Mouse (Mus musculus): Measurements from ENCODE around the gene Nacc1. TPM values are rescaled to one million over a fixed set of nuclear protein-coding genes. Genes with fewer than 3 reads are reported as not detected.

Gene Nacc1
- total and polyA plus RNA-seq, 3 experiments, result 30.5 to 45.3 (median 31.0) TPM

GRCm38 (mm10) chr8:84653092-84653631, 34.5 kb downstream of the Nacc1 start:
- Histone ChIP-seq H3K4me1 (ENCODE audit: control insufficient read depth, insufficient read depth, low read length) (peaks cover 2% of the 10 kb centered on the region), H3K79me2 (replicated peaks; ENCODE audit: control insufficient read depth, insufficient read depth, low read length) (no peaks in the 10 kb centered on the region), H3K27ac (no peak overlapping the region), H3K4me3 (no peak overlapping the region), H3K27me3 (ENCODE audit: control insufficient read depth, insufficient read depth, low read length) (no peaks in the 10 kb centered on the region), H3K36me3 (ENCODE audit: control insufficient read depth, insufficient read depth, low read length) (no peaks in the 10 kb centered on the region), H3K9ac (ENCODE audit: low read depth, low read length) (no peak overlapping the region)
- WGBS, result 59% methylated on average over 9 of the region's 9 CpGs
- intact Hi-C loops (cut with DNase I), result no loop called here
- no peak for TF ChIP-seq EP300 (IDR thresholded peaks at IDR 0.05; ENCODE audit: insufficient read depth, low read depth, low read length)
- no peak for TF ChIP-seq POLR2A (IDR thresholded peaks at IDR 0.05; ENCODE audit: insufficient read depth, low read depth, low read length)
- TF ChIP-seq CTCF (IDR thresholded peaks at IDR 0.05), result no peak
- no peak for DNase-seq

- Histone ChIP-seq H3K27me3 (ENCODE audit: control insufficient read depth, insufficient read depth, low read length) (no peaks in the 10 kb centered on the region), H3K9ac (ENCODE audit: low read depth, low read length) (no peak overlapping the region), H3K4me1 (ENCODE audit: control insufficient read depth, insufficient read depth, low read length) (peaks cover 4% of the 10 kb centered on the region; the same call in 1 of the 2 replicates), H3K79me2 (replicated peaks; ENCODE audit: control insufficient read depth, insufficient read depth, low read length) (no peaks in the 10 kb centered on the region), H3K36me3 (ENCODE audit: control insufficient read depth, insufficient read depth, low read length) (no peaks in the 10 kb centered on the region), H3K4me3 (no peak overlapping the region), H3K27ac (no peak overlapping the region)
- TF ChIP-seq POLR2A (IDR thresholded peaks at IDR 0.05; ENCODE audit: insufficient read depth, low read depth, low read length) (no peak), EP300 (IDR thresholded peaks at IDR 0.05; ENCODE audit: insufficient read depth, low read depth, low read length) (no peak), CTCF (IDR thresholded peaks at IDR 0.05) (no peak)
- no peak for DNase-seq
- 67% methylated on average over 3 of the region's 3 CpGs for WGBS
- intact Hi-C loops (cut with DNase I), result no loop called here
Measured at GRCm38 (mm10) chr8:84650213-84650612, 37.4 kb downstream of the Nacc1 start.

- 4% methylated on average over 14 of the region's 14 CpGs for WGBS
- H3K4me3 ChIP-seq, result no peak overlapping the region
- H3K9ac ChIP-seq (ENCODE audit: low read depth, low read length), result no peak overlapping the region; the same call in 1 of the 2 replicates
- TF ChIP-seq CTCF (IDR thresholded peaks at IDR 0.05) (no peak), POLR2A (IDR thresholded peaks at IDR 0.05; ENCODE audit: insufficient read depth, low read depth, low read length) (no peak), EP300 (IDR thresholded peaks at IDR 0.05; ENCODE audit: insufficient read depth, low read depth, low read length) (no peak)
- no peak overlapping the region for H3K27ac ChIP-seq
- DNase-seq, result peak in 1 of 2 experiments; percentile 20
- no peaks in the 10 kb centered on the region for H3K27me3 ChIP-seq (ENCODE audit: control insufficient read depth, insufficient read depth, low read length)
- H3K79me2 ChIP-seq (replicated peaks; ENCODE audit: control insufficient read depth, insufficient read depth, low read length), result no peaks in the 10 kb centered on the region
- peaks cover 3% of the 10 kb centered on the region; the same call in 1 of the 2 replicates for H3K4me1 ChIP-seq (ENCODE audit: control insufficient read depth, insufficient read depth, low read length)
- intact Hi-C loops (cut with DNase I), result no loop called here
- H3K36me3 ChIP-seq (ENCODE audit: control insufficient read depth, insufficient read depth, low read length), result no peaks in the 10 kb centered on the region
Measured at GRCm38 (mm10) chr8:84647461-84647901, 40.2 kb downstream of the Nacc1 start.

GRCm38 (mm10) chr8:84646800-84647199, 40.9 kb downstream of the Nacc1 start:
- H3K36me3 ChIP-seq (ENCODE audit: control insufficient read depth, insufficient read depth, low read length), result no peaks in the 10 kb centered on the region
- intact Hi-C loops (cut with DNase I), result no loop called here
- H3K79me2 ChIP-seq (replicated peaks; ENCODE audit: control insufficient read depth, insufficient read depth, low read length), result no peaks in the 10 kb centered on the region
- H3K9ac ChIP-seq (ENCODE audit: low read depth, low read length), result no peak overlapping the region
- no peak for DNase-seq
- peaks cover 3% of the 10 kb centered on the region; the same call in 1 of the 2 replicates for H3K4me1 ChIP-seq (ENCODE audit: control insufficient read depth, insufficient read depth, low read length)
- H3K27me3 ChIP-seq (ENCODE audit: control insufficient read depth, insufficient read depth, low read length), result no peaks in the 10 kb centered on the region
- WGBS, result 61% methylated on average over 6 of the region's 6 CpGs
- H3K27ac ChIP-seq, result no peak overlapping the region
- TF ChIP-seq CTCF (IDR thresholded peaks at IDR 0.05) (peak; percentile 24), EP300 (IDR thresholded peaks at IDR 0.05; ENCODE audit: insufficient read depth, low read depth, low read length) (no peak), POLR2A (IDR thresholded peaks at IDR 0.05; ENCODE audit: insufficient read depth, low read depth, low read length) (no peak)
- H3K4me3 ChIP-seq, result no peak overlapping the region

- H3K36me3 ChIP-seq (ENCODE audit: control insufficient read depth, insufficient read depth, low read length), result no peaks in the 10 kb centered on the region
- H3K79me2 ChIP-seq (replicated peaks; ENCODE audit: control insufficient read depth, insufficient read depth, low read length), result no peaks in the 10 kb centered on the region
- 71% methylated on average over 5 of the region's 5 CpGs for WGBS
- H3K9ac ChIP-seq (ENCODE audit: low read depth, low read length), result no peak overlapping the region
- peaks cover 5% of the 10 kb centered on the region for H3K4me1 ChIP-seq (ENCODE audit: control insufficient read depth, insufficient read depth, low read length)
- no peak overlapping the region for H3K27ac ChIP-seq
- TF ChIP-seq CTCF (IDR thresholded peaks at IDR 0.05) (no peak), POLR2A (IDR thresholded peaks at IDR 0.05; ENCODE audit: insufficient read depth, low read depth, low read length) (no peak), EP300 (IDR thresholded peaks at IDR 0.05; ENCODE audit: insufficient read depth, low read depth, low read length) (no peak)
- H3K4me3 ChIP-seq, result no peak overlapping the region
- intact Hi-C loops (cut with DNase I), result no loop called here
- no peak for DNase-seq
- H3K27me3 ChIP-seq (ENCODE audit: control insufficient read depth, insufficient read depth, low read length), result no peaks in the 10 kb centered on the region
Measured at GRCm38 (mm10) chr8:84643019-84643418, 44.6 kb downstream of the Nacc1 start.

GRCm38 (mm10) chr8:84641578-84642361, 45.9 kb downstream of the Nacc1 start:
- no peaks in the 10 kb centered on the region for H3K27me3 ChIP-seq (ENCODE audit: control insufficient read depth, insufficient read depth, low read length)
- 70% methylated on average over 1 of the region's 1 CpGs for WGBS
- TF ChIP-seq CTCF (IDR thresholded peaks at IDR 0.05), result no peak
- no peak for TF ChIP-seq POLR2A (IDR thresholded peaks at IDR 0.05; ENCODE audit: insufficient read depth, low read depth, low read length)
- no peak for TF ChIP-seq EP300 (IDR thresholded peaks at IDR 0.05; ENCODE audit: insufficient read depth, low read depth, low read length)
- peaks cover 2% of the 10 kb centered on the region; the same call in 1 of the 2 replicates for H3K4me1 ChIP-seq (ENCODE audit: control insufficient read depth, insufficient read depth, low read length)
- no peak for DNase-seq
- no peaks in the 10 kb centered on the region for H3K79me2 ChIP-seq (replicated peaks; ENCODE audit: control insufficient read depth, insufficient read depth, low read length)
- H3K27ac ChIP-seq, result no peak overlapping the region
- intact Hi-C loops (cut with DNase I), result loop anchor here (2.0 kb wide), 1 partner anchor 169 kb away; no protein-coding TSS in a partner anchor
- H3K9ac ChIP-seq (ENCODE audit: low read depth, low read length), result no peak overlapping the region
- no peak overlapping the region for H3K4me3 ChIP-seq
- no peaks in the 10 kb centered on the region for H3K36me3 ChIP-seq (ENCODE audit: control insufficient read depth, insufficient read depth, low read length)
